In genomic region chr15:3969743-3970142, GRCm38 (mm10) we compare ENCODE assay signal across 28 mouse cellular contexts.
"Had no signal": no experiment of that assay in that cellular context is flagged by ENCODE, and none has a peak within 500 bp of the region (broad histone marks: within the 10 kb centered on the region; RNA-seq: fewer than 3 reads in every experiment).

No protein-coding gene starts in this region.

- H3K27me3 ChIP-seq: embryonic facial prominence, embryonic 12.5 days; embryonic facial prominence, embryonic 13.5 days; embryonic facial prominence, embryonic 15.5 days; forebrain, embryonic 12.5 days; forebrain, embryonic 13.5 days; forebrain, embryonic 15.5 days had no signal

- H3K27ac ChIP-seq: embryonic facial prominence, embryonic 10.5 days; embryonic facial prominence, embryonic 12.5 days; embryonic facial prominence, embryonic 13.5 days; embryonic facial prominence, embryonic 15.5 days; forebrain, embryonic 10.5 days; forebrain, embryonic 12.5 days; forebrain, embryonic 13.5 days; forebrain, embryonic 15.5 days; gastrocnemius, adult 2 months had no signal

- H3K4me3 ChIP-seq: embryonic facial prominence, embryonic 10.5 days; embryonic facial prominence, embryonic 12.5 days; embryonic facial prominence, embryonic 13.5 days; embryonic facial prominence, embryonic 15.5 days; erythroblast, embryonic 14.5 days; forebrain, embryonic 10.5 days; forebrain, embryonic 12.5 days; forebrain, embryonic 13.5 days; forebrain, embryonic 15.5 days; gastrocnemius, adult 2 months had no signal

- H3K9ac ChIP-seq: embryonic facial prominence, embryonic 12.5 days; embryonic facial prominence, embryonic 13.5 days; embryonic facial prominence, embryonic 15.5 days; forebrain, embryonic 12.5 days; forebrain, embryonic 13.5 days; forebrain, embryonic 15.5 days; forebrain, postnatal 0 days had no signal

- DNase-seq: cerebellum, adult 18-20 months; cerebellum, adult 2 months; cerebellum, adult 8-10 months; cerebellum, adult 9-10 months; cerebellum, adult 9-11 months; cerebellum, postnatal 10 days; cerebellum, postnatal 14 days; cerebellum, postnatal 25 days; cerebellum, postnatal 36 days; embryo, embryonic 11 days; forebrain, postnatal 0 days; gastrocnemius, adult 2 months; gastrocnemius, postnatal 14 days; gastrocnemius, postnatal 25 days; gastrocnemius, postnatal 36 days; heart, adult 11 months; heart, adult 18-20 months had no signal

- H3K4me2 ChIP-seq: embryonic facial prominence, embryonic 12.5 days; embryonic facial prominence, embryonic 13.5 days; embryonic facial prominence, embryonic 15.5 days; forebrain, embryonic 12.5 days; forebrain, embryonic 13.5 days; forebrain, embryonic 15.5 days had no signal

- ATAC-seq: forebrain, embryonic 13.5 days; forebrain, embryonic 14.5 days; forebrain, embryonic 15.5 days; forebrain, embryonic 16.5 days; forebrain, postnatal 0 days had no signal

- H3K9me3 ChIP-seq: embryonic facial prominence, embryonic 10.5 days; embryonic facial prominence, embryonic 12.5 days; embryonic facial prominence, embryonic 13.5 days; embryonic facial prominence, embryonic 15.5 days; forebrain, embryonic 10.5 days; forebrain, embryonic 12.5 days; forebrain, embryonic 13.5 days; forebrain, embryonic 15.5 days had no signal

- H3K36me3 ChIP-seq: embryonic facial prominence, embryonic 10.5 days; forebrain, embryonic 10.5 days had no signal

- H3K4me1 ChIP-seq: embryonic facial prominence, embryonic 10.5 days; embryonic facial prominence, embryonic 12.5 days; embryonic facial prominence, embryonic 13.5 days; embryonic facial prominence, embryonic 15.5 days; forebrain, embryonic 10.5 days; forebrain, embryonic 12.5 days; forebrain, embryonic 13.5 days; forebrain, embryonic 15.5 days had no signal
